Mouse (Mus musculus) 416B (cell line): Measurements from ENCODE around the gene Sema4c.

Experiments used
- DNase-seq: peaks from one replicate; pipeline ENCODE4 v3.0.0; 2011; ENCODE audit warnings: low read depth

Gene Sema4c

GRCm38 (mm10) chr1:36535477-36536396 is 22.4 kb downstream of the Sema4c start:
- DNase-seq: no peak

GRCm38 (mm10) chr1:36534595-36535058 is 23.5 kb downstream of the Sema4c start:
- DNase-seq: peak; percentile 27

GRCm38 (mm10) chr1:36533546-36533945 is 24.6 kb downstream of the Sema4c start:
- no peak for DNase-seq

GRCm38 (mm10) chr1:36531461-36531860 is 26.7 kb downstream of the Sema4c start:
- DNase-seq: no peak

GRCm38 (mm10) chr1:36530962-36531361 is 27.2 kb downstream of the Sema4c start:
- DNase-seq: no peak

- DNase-seq: no peak
These were observed 27.7 kb downstream of the Sema4c start for GRCm38 (mm10) chr1:36530485-36530884.

- DNase-seq: no peak
These were observed 28.3 kb downstream of the Sema4c start for GRCm38 (mm10) chr1:36529875-36530274.

GRCm38 (mm10) chr1:36529274-36529673 is 28.9 kb downstream of the Sema4c start:
- no peak for DNase-seq

GRCm38 (mm10) chr1:36528351-36528750 is 29.8 kb downstream of the Sema4c start:
- peak; percentile 48 for DNase-seq

GRCm38 (mm10) chr1:36526903-36527302 is 31.2 kb downstream of the Sema4c start:
- no peak for DNase-seq

GRCm38 (mm10) chr1:36525774-36526173 is 32.4 kb downstream of the Sema4c start:
- no peak for DNase-seq

GRCm38 (mm10) chr1:36524058-36524457 is 34.1 kb downstream of the Sema4c start:
- no peak for DNase-seq

- DNase-seq: no peak
These were observed 34.7 kb downstream of the Sema4c start for GRCm38 (mm10) chr1:36523332-36524013.

GRCm38 (mm10) chr1:36522210-36522609 is 35.9 kb downstream of the Sema4c start:
- DNase-seq: no peak

GRCm38 (mm10) chr1:36519626-36520025 is 38.5 kb downstream of the Sema4c start:
- no peak for DNase-seq

GRCm38 (mm10) chr1:36518259-36518658 is 39.9 kb downstream of the Sema4c start:
- DNase-seq: no peak

GRCm38 (mm10) chr1:36513718-36514117 is 44.4 kb downstream of the Sema4c start:
- peak; percentile 70 for DNase-seq

GRCm38 (mm10) chr1:36513310-36513709 is 44.8 kb downstream of the Sema4c start:
- DNase-seq: peak; percentile 24

GRCm38 (mm10) chr1:36512966-36513280 is 45.2 kb downstream of the Sema4c start:
- no peak for DNase-seq

GRCm38 (mm10) chr1:36512089-36512965 is 45.8 kb downstream of the Sema4c start:
- no peak for DNase-seq

- DNase-seq: peak; percentile 96
These were observed 46.7 kb downstream of the Sema4c start, which contains the start of gene Cnnm3 for GRCm38 (mm10) chr1:36511289-36512021. Cnnm3 (plus strand) TSS chr1:36511867.
